Mouse (Mus musculus): ENCODE measurements around the gene Abhd17c.

DNA sequence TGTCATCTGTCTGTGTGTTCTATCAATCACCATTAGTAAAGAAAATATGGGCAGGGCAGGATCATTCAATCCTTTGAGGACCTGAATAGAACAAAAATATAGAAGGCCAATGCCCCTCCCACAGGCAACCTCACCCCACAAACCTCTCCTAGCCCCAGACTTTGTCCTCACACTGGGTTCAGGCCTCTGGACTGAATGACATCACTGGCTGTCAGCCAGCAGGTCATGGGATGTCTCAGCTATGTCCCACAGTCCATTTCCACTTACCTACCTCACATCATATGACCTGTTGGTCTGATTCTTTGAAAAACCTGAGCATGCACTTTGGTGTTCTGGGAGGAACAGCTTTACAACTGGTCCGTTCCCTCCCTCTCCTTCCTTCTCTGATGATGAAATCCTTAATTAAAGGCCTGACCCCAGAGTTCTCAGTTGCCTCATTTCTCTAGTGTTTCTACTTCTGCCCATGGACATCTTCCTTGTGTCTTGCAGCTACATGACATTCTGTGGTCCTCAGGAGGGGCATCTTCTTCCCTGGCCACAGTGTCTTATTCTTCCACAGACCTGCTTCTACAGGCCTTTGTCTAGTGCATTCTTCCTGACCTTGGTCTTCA lies 19.6 kb upstream of the Abhd17c start:
- no peak for TF ChIP-seq CTCF (IDR thresholded peaks at IDR 0.05; ENCODE audit: extremely low read depth, insufficient read depth, insufficient read length, insufficient replicate concordance)
- TF ChIP-seq POLR2A (IDR thresholded peaks at IDR 0.05; ENCODE audit: low read depth, low read length): no peak

All from spleen, adult 2 months (tissue).